Mouse (Mus musculus): ENCODE data around the gene Ahnak2.
"Not testable (repeated sequence)": the region's sequence is repeated elsewhere in the genome, so short reads cannot be mapped to it uniquely, and the experiment has no call there.

- not testable (repeated sequence) for TF ChIP-seq CTCF (IDR thresholded peaks at IDR 0.05; ENCODE audit: low read depth, low read length); POLR2A (IDR thresholded peaks at IDR 0.05; ENCODE audit: extremely low read depth, insufficient read depth, low read length)
Measured at GRCm38 (mm10) chr12:112816866-112817265, 14.4 kb upstream of the Ahnak2 start.

Data from liver, adult 2 months (tissue).